Mouse (Mus musculus) bone marrow, adult 2 months (tissue): ENCODE data around the gene Pcnx4.

Experiments used
- CTCF ChIP-seq: fragments of 200-500 bp; IDR thresholded peaks from 2 replicates; pipeline ENCODE4 v1.5.1; 2011; ENCODE audit warnings: low read length, control low read depth; ENCODE audit not compliant: control insufficient read depth, insufficient read depth
- POLR2A ChIP-seq: fragments of 200-500 bp; IDR thresholded peaks from 2 replicates; pipeline ENCODE4 v1.6.1; 2011; ENCODE audit warnings: low read depth, mild to moderate bottlenecking, control low read depth, low read length, borderline replicate concordance; ENCODE audit not compliant: control insufficient read depth

GRCm38 (mm10) chr12:72554347-72554746 is 18.2 kb downstream of the Pcnx4 start:
- TF ChIP-seq CTCF (no peak), POLR2A (no peak)
